Mouse (Mus musculus): ENCODE measurements around the gene Ddx21. TPM values are rescaled to one million over a fixed set of nuclear protein-coding genes. Genes with fewer than 3 reads are reported as not detected.
"Not testable (repeated sequence)": the region's sequence is repeated elsewhere in the genome, so short reads cannot be mapped to it uniquely, and the experiment has no call there.

Ddx21 gene
- total RNA-seq (2015; ENCODE audit: low replicate concordance) = 20.1 and 25.4 TPM in 2 replicates
- 20.2 and 25.0 TPM in 2 replicates for total RNA-seq (2017; ENCODE audit: low replicate concordance)

DNA sequence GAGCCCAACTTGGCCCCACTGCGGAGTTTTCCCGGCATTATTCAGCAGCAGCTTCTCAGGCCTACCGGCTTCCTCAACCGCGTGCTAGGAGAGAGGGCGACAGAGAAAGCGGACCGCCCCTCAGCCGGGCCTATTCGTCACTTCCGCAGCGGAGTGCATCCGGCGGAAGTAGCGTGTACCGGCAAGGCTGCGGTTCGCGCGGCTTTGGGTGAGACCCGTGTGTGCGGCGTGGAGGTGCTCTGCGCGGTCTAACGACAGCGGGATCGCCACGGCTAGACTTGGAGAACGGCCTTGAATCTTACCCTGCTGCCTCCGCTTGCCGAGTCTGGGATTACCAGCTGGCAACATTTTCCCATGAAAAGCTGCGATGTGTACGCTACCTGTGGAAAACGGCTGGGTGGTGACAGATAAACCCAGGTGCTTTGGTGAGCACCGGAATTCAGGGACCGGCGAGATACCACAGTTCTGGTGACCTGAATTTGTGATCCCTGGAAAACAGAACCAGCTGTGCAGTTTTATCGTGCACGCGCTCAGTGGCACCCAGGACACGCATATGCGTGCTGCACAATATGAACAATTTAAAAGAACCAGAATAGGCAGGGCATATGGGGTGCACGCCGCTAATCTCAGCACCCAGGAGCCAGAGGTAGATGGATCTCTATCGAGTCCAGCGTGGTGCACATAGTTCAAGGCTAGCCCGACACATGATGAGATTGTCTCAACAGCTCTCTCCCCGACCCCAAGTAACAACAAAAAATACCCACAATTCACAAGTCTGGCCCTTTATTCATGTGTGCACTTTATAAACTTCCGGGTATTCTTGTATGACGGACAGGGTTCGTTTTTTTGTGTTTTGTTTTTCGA is at the start of gene Ddx21:
Gene Ddx21 (minus strand): TSS at position 105 of the 864 bp plus-strand sequence.
- ATAC-seq (replicated peaks; ENCODE audit: low FRiP score, poor library complexity, severe bottlenecking) = peak; percentile 99

DNA sequence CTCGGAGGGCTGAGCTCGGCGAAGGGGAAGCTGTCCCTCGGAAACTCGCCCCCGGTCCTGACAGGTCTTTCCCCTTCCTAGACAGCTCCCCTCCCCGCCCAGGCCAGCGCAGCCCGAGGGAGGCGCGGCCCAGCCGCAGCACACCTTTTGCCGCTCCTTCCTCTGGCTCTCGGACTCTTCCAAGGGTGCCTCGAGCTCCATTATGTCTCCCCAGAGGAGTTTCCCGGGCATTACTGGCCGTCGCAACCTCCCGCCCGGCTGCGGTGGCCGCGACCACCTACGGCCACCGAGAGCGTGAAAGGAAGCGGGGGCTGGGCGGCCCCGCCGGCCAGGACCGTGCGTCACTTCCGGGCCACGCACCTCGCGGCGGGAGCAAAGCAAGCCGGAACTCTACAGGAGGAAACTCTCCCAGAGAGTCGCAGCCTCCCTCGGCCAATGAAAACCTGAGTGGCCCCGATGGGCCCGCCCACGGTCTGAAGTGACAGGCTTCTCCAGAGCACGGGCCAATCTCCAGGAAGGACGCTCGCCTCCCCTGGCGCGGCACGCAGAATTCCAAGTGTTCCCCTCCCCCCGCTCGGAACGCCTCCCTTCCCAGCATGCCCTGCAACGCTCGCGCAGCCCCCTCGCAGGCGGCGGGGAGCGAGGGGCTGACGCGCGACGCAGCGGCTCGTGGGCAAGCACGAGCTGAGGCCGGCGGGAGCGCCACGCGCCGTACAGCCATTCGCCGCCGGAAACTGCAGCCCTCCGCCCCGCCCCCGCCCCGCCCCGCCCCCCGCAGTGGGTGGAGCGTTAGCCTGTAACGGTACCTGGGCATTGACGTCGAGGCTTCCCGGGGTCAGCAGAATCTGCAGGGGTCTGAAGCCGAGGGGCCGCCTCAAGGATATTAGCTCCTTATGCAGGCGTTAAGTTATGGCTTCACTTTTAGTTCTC is 49.1 kb upstream of the Ddx21 start, which contains the start of gene Ddx50:
Gene Ddx50 (minus strand): TSS at position 338 of the 930 bp plus-strand sequence.
- ATAC-seq (replicated peaks; ENCODE audit: low FRiP score, poor library complexity, severe bottlenecking) = peak; percentile 91

DNA sequence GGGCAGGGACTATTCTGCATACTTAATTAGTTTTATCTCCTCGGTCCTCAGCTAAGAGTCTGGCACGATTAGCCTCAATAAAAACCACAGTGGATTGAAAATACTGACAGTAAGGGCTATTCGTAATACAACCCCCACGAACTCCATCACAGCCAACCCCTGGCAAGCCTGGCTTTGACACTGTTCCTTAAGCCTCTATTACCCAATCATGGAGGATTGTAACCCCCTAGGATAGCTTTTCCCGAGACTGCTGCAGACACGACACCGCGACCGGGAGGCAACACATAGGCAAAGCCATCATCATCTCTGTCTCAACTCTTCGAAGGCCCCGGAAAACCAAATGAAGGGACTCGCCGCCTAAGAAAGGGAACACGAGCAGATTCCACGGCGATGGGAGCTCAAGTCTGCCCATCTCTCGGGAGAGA is 48.3 kb upstream of the Ddx21 start:
- peak; percentile 50 for ATAC-seq (replicated peaks; ENCODE audit: low FRiP score, poor library complexity, severe bottlenecking)

DNA sequence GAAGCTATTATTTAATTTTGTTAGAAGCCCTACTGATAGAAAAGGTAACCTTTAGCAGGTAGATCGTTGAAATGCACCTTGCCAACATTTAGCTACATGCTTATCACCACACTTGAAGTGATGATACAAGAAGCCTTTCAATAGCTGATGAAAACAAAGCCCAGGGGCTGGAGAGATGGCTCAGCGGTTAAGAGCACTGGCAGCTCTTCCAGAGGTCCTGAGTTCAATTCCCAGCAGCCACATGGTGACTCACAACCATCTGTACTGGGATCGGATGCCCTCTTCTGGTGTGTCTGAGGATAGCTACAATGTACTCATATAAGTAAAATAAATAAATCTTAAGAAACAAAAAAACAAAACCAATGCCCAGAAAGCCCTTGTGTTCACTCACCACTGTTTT is 2.1 kb upstream of the Ddx21 start:
- ATAC-seq (replicated peaks; ENCODE audit: low FRiP score, poor library complexity, severe bottlenecking) = no peak

DNA sequence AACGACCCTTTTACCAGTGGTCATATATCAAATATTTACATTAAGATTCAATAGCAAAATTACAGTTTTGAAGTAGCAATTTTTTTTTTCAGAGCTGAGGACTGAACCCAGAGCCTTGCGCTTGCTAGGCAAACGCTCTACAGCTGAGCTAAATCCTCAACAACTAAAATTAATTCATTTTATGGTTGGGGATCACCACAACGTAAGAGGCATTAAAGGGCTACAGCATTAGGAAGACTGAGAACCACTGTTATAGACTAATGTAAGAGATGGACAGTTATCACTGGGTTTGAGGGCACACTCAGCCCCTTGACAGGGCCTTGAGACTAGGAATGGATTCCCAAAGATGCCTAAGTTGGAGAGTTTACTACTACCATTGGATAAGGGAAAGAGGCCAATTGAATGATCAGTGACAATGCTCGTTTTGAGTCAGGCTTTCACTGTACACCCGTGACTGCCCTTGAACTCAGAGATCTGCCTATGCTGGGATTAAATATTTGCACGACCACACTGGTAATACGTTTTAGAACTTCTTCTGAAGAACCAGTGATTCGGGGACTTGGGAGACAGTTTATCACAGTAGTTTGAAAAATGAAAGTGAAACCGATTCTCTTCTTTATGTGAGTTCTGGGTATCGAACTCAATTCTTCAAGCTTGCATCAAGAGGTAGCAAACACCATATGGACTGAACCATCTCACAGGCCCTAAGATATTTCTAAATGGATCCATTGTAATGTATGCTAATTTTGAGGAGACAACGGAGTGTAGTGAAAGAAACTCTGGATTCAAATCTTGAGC is 1.4 kb upstream of the Ddx21 start:
- no peak for ATAC-seq (replicated peaks; ENCODE audit: low FRiP score, poor library complexity, severe bottlenecking)

DNA sequence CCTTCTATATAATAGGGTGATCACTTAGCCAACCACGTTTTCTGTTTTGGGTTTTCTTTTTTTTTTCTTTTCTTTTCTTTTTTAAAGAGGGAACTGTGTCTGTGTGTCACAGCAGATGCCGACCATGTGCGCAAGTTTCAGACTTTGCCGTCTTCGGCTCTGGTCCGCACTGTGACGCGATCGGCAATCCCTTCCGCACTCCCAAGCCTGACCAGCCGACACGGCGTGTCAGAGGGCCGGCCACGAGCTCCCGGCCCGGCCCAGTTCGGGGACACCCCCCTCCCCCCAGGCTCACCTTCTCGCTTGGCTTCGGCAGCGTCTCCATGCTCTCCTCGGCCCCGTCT is 276 bp downstream of the Ddx21 start:
- ATAC-seq (replicated peaks; ENCODE audit: low FRiP score, poor library complexity, severe bottlenecking) = peak; percentile 66

DNA sequence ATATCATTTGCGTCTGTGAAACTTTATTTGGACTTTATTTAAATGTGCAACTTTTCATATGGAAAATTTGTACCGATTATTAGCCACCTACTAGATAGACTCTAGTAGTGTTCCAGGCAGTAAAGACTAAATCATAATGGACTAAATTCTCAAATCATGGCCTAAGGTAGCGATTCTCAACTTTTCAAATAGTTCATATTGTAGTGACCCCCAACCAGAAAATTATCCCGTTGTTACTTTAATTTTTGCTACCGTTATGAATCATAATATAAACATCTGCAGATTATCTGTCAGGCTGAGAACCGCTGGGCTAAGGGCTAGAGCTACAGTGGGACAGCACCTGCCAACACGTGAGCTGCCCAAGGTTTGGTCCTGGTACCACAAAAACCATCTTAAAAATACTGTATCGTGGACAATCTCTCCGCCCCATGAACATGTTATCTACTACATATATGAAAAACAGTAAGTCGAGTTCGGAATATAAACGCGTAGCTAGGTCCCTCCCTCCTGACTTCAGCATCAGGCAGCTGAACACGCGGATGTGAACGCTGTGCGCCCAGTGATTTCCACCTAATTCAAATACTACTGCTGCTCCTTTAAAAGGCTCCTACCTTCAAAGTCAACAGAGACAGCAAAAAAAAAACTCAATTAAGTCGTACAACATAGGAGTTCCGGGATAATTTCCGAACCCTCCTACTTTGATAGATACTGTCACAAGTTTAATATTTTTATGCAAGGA is 859 bp downstream of the Ddx21 start:
- ATAC-seq (replicated peaks; ENCODE audit: low FRiP score, poor library complexity, severe bottlenecking) = 0 out of 2 replicates have a peak, but pooled peaks have one; percentile 37

DNA sequence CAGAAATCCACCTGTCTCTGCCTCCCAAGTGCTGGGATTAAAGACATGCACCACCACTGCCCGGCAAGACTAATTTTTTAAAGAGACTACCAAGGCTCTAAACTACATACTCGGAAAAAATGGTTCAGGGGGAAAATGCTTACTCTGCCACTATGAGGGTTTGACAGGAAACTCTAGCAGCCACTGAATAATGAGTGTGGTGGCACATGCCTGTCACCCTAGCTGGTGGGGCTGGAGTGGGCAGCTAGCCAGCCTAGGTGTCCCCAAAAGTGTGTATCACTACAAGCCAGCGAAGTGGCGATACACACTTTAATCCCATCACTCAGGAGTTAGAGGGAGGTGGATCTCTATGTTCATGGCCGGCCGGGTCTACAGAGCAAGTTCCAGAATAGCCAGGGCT is 2.0 kb downstream of the Ddx21 start:
- no peak for ATAC-seq (replicated peaks; ENCODE audit: low FRiP score, poor library complexity, severe bottlenecking)

DNA sequence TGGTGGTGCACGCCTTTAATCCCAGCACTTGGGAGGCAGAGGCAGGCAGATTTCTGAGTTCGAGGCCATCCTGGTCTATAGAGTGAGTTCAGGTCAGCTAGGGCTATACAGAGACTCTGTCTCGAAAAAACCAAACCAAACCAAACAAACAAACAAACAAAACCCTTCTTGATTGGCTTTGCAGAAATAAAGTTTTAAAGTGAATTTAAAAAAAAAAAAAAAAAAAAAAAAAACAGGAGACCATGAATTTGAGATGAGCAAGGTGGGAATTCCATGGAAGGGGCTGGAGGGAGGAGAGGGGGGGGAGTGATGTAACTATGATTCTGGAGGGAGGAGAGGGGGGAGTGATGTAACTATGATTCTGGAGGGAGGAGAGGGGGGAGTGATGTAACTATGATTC is 2.8 kb downstream of the Ddx21 start:
- ATAC-seq (replicated peaks; ENCODE audit: low FRiP score, poor library complexity, severe bottlenecking) = not testable (repeated sequence)

DNA sequence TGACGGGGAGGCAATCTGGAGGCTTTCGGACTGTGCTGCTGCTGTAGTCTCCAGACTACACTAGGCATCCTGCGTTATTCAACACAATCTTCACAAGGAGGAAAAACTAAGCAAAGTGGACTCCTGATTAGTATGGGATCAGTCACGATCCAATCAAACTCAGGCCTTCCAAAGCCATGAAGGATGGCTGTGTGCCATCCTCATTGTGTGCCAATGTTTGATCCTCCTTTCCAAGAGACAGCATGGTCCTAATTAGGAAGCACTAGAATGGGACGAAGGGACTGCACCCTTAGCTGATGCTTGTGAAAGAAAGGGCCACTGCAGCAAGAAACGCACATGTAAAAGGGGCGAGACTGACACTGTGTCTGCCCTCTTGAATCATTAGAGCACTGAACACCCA is 9.6 kb downstream of the Ddx21 start:
- ATAC-seq (replicated peaks; ENCODE audit: low FRiP score, poor library complexity, severe bottlenecking) = no peak

DNA sequence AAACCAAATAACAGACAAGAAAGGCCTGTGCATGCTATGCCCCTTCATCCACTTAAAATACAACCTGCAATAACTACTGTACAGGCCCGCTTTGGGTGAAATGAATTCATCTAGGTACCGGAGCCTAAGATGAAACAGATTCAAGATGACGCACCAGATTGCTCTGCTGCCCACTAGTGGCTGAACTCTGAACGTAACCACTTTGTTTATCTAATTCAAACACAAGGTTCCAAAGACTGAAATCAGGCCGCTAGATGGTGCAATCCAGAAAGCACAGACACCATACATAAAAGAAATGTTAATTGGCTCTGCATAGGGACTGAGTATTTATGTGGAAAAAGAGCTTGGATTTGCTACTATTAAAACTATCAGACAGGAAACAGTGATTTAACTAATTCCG is 11.9 kb downstream of the Ddx21 start:
- ATAC-seq (replicated peaks; ENCODE audit: low FRiP score, poor library complexity, severe bottlenecking) = peak; percentile 96

DNA sequence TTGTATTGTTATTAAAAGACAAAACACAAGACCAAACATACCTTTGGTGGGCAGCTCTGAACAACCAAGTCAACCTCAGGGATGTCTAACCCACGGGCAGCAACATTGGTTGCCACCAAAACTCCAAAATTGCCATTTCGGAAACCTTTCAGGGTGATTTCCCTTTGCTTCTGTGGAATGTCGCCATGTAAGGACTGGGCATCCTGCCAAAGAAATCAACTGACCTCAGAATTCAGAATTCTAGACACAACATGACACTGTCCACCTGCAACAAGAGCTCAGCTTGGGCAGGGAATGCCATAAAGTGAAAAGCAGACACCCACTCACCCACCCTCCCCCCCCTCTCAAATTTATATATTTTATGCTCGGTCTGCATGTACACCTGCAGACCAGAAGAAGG is 13.5 kb downstream of the Ddx21 start:
- ATAC-seq (replicated peaks; ENCODE audit: low FRiP score, poor library complexity, severe bottlenecking) = no peak

DNA sequence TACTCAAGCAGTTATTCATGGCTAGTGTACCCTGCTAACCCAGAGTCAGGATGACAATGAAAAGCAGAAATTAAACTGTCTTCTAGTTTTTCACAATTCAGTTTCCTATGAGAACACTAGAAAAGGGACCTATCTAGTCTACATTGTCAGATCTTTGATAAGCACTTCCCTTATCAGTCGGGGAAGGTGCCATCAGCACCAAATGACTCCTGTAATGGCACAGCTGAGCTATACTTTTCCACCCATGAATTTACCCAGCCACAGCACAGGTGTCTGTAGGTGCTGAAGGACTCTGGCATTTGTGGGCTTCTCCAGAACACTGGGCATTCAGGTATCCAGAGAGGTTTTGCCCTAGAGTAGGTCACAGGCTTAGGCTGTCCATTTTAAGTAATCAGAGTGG is 18.8 kb downstream of the Ddx21 start:
- ATAC-seq (replicated peaks; ENCODE audit: low FRiP score, poor library complexity, severe bottlenecking) = no peak

DNA sequence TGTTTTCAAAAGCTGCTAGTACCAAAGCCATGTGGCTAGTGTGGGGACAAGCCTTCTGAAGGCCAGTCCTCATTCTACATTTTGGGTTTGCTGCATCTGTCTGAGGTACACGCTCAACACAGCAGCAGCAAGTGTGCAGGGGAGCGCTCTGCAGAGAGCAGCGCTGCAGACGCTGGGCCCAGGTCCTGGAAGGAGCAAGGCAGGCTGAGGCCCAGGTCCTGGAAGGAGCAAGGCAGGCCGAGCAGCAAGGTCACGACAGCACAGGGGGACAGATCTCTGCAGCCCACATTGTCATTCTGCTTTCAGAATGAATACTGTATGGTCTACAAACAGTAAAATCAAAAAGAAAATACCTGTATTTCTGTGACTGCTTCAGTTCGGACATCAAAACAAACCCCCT is 19.4 kb downstream of the Ddx21 start:
- no peak for ATAC-seq (replicated peaks; ENCODE audit: low FRiP score, poor library complexity, severe bottlenecking)

DNA sequence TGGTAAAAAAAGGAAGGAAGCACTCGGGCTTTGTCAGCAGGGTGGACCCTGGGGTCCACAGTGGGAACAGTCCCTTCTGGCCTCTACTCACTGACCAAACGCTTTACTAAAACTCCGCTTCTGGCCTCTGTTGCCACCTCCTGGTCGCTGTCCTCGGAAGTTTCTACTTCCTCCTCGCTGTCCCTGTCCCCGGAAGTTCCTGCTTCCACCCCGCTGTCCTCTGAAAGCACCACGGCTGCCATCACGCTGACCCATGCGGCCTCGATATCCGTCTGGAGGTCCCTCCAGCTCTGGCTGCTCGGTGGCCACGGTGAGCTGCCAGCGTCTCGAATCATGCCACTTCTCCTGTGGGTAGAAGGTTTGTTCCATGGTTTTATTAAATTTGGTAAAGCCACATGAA is 19.8 kb downstream of the Ddx21 start:
- no peak for ATAC-seq (replicated peaks; ENCODE audit: low FRiP score, poor library complexity, severe bottlenecking)

DNA sequence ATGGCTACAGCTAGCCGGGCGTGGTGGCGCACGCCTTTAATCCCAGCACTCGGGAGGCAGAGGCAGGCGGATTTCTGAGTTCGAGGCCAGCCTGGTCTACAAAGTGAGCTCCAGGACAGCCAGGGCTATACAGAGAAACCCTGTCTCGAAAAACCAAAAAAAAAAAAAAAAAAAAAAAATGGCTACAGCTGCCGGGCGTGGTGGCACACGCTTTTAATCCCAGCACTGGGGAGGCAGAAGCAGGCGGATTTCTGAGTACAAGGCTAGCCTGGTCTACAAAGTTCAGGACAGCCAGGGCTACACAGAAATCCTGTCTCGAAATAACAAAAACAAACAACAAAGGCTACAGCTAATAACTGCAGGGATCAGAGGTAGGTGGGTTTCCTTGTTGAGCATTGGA is 23.0 kb downstream of the Ddx21 start:
- not testable (repeated sequence) for ATAC-seq (replicated peaks; ENCODE audit: low FRiP score, poor library complexity, severe bottlenecking)

DNA sequence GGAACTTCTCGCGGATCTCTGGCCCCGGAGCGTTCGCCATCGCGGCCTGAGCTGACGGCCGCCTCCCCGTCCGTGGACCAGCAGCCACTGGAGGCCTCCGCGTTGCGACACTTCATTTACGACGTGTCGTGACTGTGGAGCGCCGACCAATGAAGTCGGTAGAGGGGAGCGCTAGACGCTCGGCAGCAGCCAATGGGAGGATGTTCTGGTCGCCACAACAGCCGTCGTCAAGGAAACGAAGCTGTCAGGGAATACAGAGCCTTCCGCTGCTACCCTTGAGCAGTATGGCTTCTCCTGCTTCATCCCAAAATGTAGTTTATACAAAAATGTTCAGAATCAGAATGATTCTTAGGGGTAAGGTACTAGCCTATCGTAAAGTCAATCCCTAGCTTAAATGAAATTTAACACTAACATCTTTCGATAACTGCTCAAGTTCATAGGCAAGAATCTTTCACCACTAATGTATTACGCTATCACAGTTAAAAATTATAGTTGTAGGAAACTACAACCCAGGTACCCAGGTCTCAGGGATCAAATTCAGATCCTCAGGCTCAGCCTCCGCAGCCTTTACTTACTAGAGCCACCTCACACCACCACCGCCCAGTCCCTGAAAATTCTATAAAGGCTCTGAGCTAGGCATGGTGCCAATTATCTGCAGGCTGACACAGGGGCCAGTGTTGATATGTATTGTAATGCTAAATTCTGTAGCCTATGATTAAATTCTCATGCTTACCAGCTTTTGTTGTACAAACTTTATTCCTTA is 23.6 kb downstream of the Ddx21 start, which contains the start of gene Kif1bp:
Gene Kif1bp (minus strand): TSS at position 120 of the 763 bp plus-strand sequence.
- peak; percentile 98 for ATAC-seq (replicated peaks; ENCODE audit: low FRiP score, poor library complexity, severe bottlenecking)

DNA sequence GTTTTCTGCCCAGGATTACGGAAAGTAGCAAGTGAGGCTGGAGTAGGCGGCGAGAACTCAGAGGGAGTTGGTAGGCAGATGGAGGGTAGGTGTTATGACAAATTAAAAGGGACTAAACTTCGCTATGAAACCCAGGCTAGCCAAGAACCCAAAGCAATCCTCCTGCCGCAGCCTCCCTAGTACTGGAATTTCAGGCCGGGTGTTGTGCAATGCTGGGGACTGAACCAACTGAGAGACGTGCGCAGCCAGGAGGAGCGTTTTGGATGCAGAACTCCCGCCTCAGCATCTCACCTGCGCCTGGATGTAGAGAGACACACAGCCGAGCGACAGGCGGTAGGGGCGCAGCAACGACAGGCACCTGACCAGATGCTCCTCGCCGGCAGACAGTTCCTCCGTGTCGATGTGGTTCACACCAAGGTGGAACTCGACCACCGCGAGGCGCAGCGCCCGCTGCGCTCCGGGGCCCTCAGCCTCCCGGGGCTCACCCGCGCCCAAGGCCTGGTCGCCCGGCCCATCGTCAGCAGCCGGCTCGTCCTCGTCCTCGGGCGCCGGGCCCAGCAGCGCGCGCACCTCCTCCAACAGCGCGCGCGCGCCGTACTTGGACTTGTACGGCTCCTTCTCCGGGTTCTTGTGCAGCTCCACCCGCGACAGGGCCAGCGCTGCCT is 24.3 kb downstream of the Ddx21 start:
- ATAC-seq (replicated peaks; ENCODE audit: low FRiP score, poor library complexity, severe bottlenecking) = peak; percentile 74

Data from erythroblast, adult 5-6 weeks (primary cell).